Mouse (Mus musculus) cerebellum, adult 2 months (tissue): Measurements from ENCODE around the gene Ccdc78. TPM values are rescaled to one million over a fixed set of nuclear protein-coding genes. Genes with fewer than 3 reads are reported as not detected.

Experiments used
- DNase-seq, 2 experiments: peaks; one replicate each; pipeline ENCODE4 v3.0.0; 2021
- H3K27ac ChIP-seq: fragments of 200-500 bp; 2 replicates; pipeline ENCODE4 v1.5.1; 2012; ENCODE audit warnings: low read length, control low read depth, inconsistent platforms; ENCODE audit not compliant: insufficient read depth
- H3K27me3 ChIP-seq: fragments of 200-500 bp; 2 replicates; pipeline ENCODE4 v1.6.1; 2012; ENCODE audit warnings: inconsistent platforms, mild to moderate bottlenecking, low read length, moderate library complexity; ENCODE audit not compliant: control insufficient read depth, insufficient read depth
- H3K4me1 ChIP-seq: fragments of 200-500 bp; 2 replicates; pipeline ENCODE4 v1.6.1; 2011; ENCODE audit warnings: low read length; ENCODE audit not compliant: control insufficient read depth, insufficient read depth
- H3K4me3 ChIP-seq: fragments of 200-500 bp; replicated peaks from 2 replicates; pipeline ENCODE3; 2011; ENCODE audit warnings: mild to moderate bottlenecking, low read depth, low read length, control low read depth; ENCODE audit not compliant: insufficient read depth
- CTCF ChIP-seq: fragments of 200-500 bp; IDR thresholded peaks from 2 replicates; pipeline ENCODE4 v1.5.1; 2011; ENCODE audit warnings: low read depth, mild to moderate bottlenecking, control low read depth, low read length, moderate library complexity, borderline replicate concordance; ENCODE audit not compliant: insufficient read depth
- POLR2A ChIP-seq: fragments of 200-500 bp; IDR thresholded peaks from 2 replicates; pipeline ENCODE4 v1.6.1; 2011; ENCODE audit warnings: low read length, control low read depth, borderline replicate concordance; ENCODE audit not compliant: insufficient read depth
- WGBS: fragments of 180-500 bp; shearing (Covaris S2); methylation state at CpG from one replicate; pipeline ENCODE4 v1.1.7; 2018; 5-methylcytosine and 5-hydroxymethylcytosine counted together
- polyA plus RNA-seq: library from polyadenylated mRNA; depleted of rRNA; stranded (reverse); fragments of >200 nt; gene quantifications from 2 replicates; pipeline ENCODE4 v1.2.3, GENCODE M21; 2012

Gene Ccdc78
- polyA plus RNA-seq, 1 experiment: 0.47 TPM

GRCm38 (mm10) chr17:25833291-25833663, 46.9 kb downstream of the Ccdc78 start, which contains the start of gene Stub1:
Gene Stub1, minus strand, starts transcription at chr17:25833404.
- peak in 1 of 2 experiments; percentile 89 for DNase-seq
- H3K27ac ChIP-seq: peak within 1 kb of the TSS; percentile 95
- under 1% methylated on average over 24 of the region's 24 CpGs for WGBS
- H3K4me3 ChIP-seq: peak within 1 kb of the TSS; percentile 81
- no peak for TF ChIP-seq CTCF
- TF ChIP-seq POLR2A: no peak
- H3K4me1 ChIP-seq: peaks cover 52% of the 10 kb centered on the region
- no peaks in the 10 kb centered on the region for H3K27me3 ChIP-seq

GRCm38 (mm10) chr17:25833961-25834594, 47.7 kb downstream of the Ccdc78 start:
- WGBS: 16% methylated on average over 6 of the region's 6 CpGs
- no peak for DNase-seq
- Histone ChIP-seq H3K27me3 (no peaks in the 10 kb centered on the region), H3K4me1 (peaks cover 50% of the 10 kb centered on the region), H3K4me3 (peak overlapping the region; percentile 81), H3K27ac (peak overlapping the region; percentile 95; the same call in 1 of the 2 replicates)
- TF ChIP-seq POLR2A (no peak), CTCF (no peak)

- no peaks in the 10 kb centered on the region for H3K27me3 ChIP-seq
- DNase-seq: no peak
- H3K27ac ChIP-seq: no peak overlapping the region
- 76% methylated on average over 12 of the region's 12 CpGs for WGBS
- peaks cover 47% of the 10 kb centered on the region for H3K4me1 ChIP-seq
- TF ChIP-seq POLR2A (no peak), CTCF (no peak)
- no peak overlapping the region for H3K4me3 ChIP-seq
Observed at GRCm38 (mm10) chr17:25834595-25835222, 48.3 kb downstream of the Ccdc78 start.

- WGBS: 90% methylated on average over 7 of the region's 7 CpGs
- no peak for DNase-seq
- H3K4me1 ChIP-seq: peaks cover 46% of the 10 kb centered on the region
- H3K4me3 ChIP-seq: no peak overlapping the region
- no peak overlapping the region for H3K27ac ChIP-seq
- TF ChIP-seq POLR2A (no peak), CTCF (no peak)
- H3K27me3 ChIP-seq: no peaks in the 10 kb centered on the region
Observed at GRCm38 (mm10) chr17:25835301-25835700, 48.9 kb downstream of the Ccdc78 start.

GRCm38 (mm10) chr17:25835816-25836215, 49.4 kb downstream of the Ccdc78 start:
- peak overlapping the region; percentile 64 for H3K4me3 ChIP-seq
- H3K27ac ChIP-seq: peak overlapping the region; percentile 75
- DNase-seq: no peak
- no peaks in the 10 kb centered on the region for H3K27me3 ChIP-seq
- WGBS: 82% methylated on average over 16 of the region's 16 CpGs
- H3K4me1 ChIP-seq: peaks cover 41% of the 10 kb centered on the region
- TF ChIP-seq POLR2A: no peak

GRCm38 (mm10) chr17:25836397-25837075, 50.2 kb downstream of the Ccdc78 start:
- H3K4me1 ChIP-seq: peaks cover 34% of the 10 kb centered on the region
- peak overlapping the region; percentile 64 for H3K4me3 ChIP-seq
- WGBS: 4% methylated on average over 23 of the region's 23 CpGs
- peak overlapping the region; percentile 75 for H3K27ac ChIP-seq
- peak in 1 of 2 experiments; percentile 66 for DNase-seq
- TF ChIP-seq CTCF: no peak
- TF ChIP-seq POLR2A: no peak
- H3K27me3 ChIP-seq: no peaks in the 10 kb centered on the region

- no peak for TF ChIP-seq CTCF
- peak; percentile 61; the same call in 1 of the 2 replicates for TF ChIP-seq POLR2A
- Histone ChIP-seq H3K4me1 (peaks cover 29% of the 10 kb centered on the region), H3K27ac (peak within 1 kb of the TSS; percentile 75), H3K4me3 (peak within 1 kb of the TSS; percentile 64), H3K27me3 (no peaks in the 10 kb centered on the region)
- DNase-seq: peak; percentile 89 to 90
- under 1% methylated on average over 29 of the region's 29 CpGs for WGBS
Observed at GRCm38 (mm10) chr17:25837076-25837410, 50.7 kb downstream of the Ccdc78 start, which contains the start of gene Rhbdl1. Gene Rhbdl1, minus strand, starts transcription at chr17:25837295.

GRCm38 (mm10) chr17:25837533-25837932, 51.2 kb downstream of the Ccdc78 start:
- no peak for TF ChIP-seq POLR2A
- TF ChIP-seq CTCF: no peak
- no peak for DNase-seq
- Histone ChIP-seq H3K27ac (peak overlapping the region; percentile 69), H3K4me3 (peak overlapping the region; percentile 64), H3K27me3 (no peaks in the 10 kb centered on the region), H3K4me1 (peaks cover 29% of the 10 kb centered on the region)
- WGBS: 19% methylated on average over 3 of the region's 3 CpGs
